Mouse (Mus musculus): ENCODE measurements around the gene Arhgap32.

- no peak for TF ChIP-seq CTCF (IDR thresholded peaks at IDR 0.05; ENCODE audit: low read depth, low read length)
- TF ChIP-seq EP300 (IDR thresholded peaks at IDR 0.05; ENCODE audit: insufficient read depth, low read depth, low read length): no peak
- no peak for TF ChIP-seq POLR2A (IDR thresholded peaks at IDR 0.05; ENCODE audit: insufficient read depth, low read length)
These were observed 34.1 kb downstream of the Arhgap32 start for GRCm38 (mm10) chr9:32149836-32150642.

Data from ES-Bruce4 (cell line).